Mouse (Mus musculus): Measurements from ENCODE around the gene Adgrl2. TPM values are rescaled to one million over a fixed set of nuclear protein-coding genes. Genes with fewer than 3 reads are reported as not detected.

Gene Adgrl2
- total and polyA plus RNA-seq, 2 experiments from 2014 or later, result 73.6 to 116 TPM

DNA sequence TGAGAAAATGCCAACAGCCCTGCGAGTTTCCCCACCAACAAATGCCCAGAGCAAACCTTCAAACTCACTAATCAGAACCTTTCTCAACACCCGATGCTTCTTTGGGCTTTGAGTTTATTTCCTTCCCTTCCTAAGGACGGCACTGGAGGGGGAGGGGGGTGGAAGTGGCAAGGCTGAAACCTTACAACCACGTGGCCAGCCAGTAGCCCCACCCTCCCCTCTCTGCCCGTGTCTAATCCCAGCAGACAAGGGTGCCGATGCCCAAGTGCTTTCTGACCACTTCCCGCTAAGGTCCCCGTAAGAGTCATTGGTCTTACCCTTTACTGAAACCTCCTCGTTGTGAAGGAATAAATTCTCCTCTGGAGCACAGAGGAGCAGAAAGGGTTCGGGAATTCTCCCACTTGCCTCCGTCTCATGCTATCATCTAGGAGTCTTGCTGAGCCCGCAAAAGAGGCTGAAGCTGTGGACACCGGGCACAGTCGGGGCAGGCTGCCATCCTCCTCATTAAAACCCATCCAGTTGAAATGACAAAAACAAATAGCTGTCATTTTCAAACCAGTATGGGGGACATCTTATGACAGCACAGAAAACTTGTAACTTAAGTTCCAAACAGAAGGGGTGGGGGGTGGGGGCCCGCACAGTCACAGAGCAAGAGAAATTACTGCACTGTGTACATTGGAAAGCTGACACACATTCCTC is 30.9 kb downstream of the Adgrl2 start:
- no peaks in the 10 kb centered on the region for H3K9me3 ChIP-seq (ENCODE audit: low read length)

DNA sequence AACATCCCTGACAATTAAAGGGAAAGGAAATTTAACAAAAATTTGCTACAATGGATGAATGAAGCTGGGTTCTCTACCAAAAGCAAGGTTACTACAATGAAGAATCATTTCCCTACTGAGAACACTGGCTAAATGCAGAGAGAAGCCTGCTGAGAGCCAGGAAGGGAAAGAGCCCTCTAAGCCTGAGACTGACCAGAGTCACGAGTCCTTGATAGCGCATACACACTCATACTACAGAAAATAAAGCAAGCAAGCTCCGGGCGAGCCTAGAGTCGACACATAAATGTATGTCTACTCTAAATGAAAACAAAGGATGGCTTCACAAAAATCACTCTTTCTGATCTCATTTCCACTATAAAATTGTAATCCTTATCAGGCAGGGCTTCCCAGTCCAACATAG is 31.6 kb downstream of the Adgrl2 start:
- WGBS, result 63% methylated on average over 5 of the region's 5 CpGs
- peak overlapping the region; percentile 6; the same call in 1 of the 2 replicates for H3K4me2 ChIP-seq (ENCODE audit: low read depth)
- no peaks in the 10 kb centered on the region for H3K27me3 ChIP-seq (ENCODE audit: insufficient read depth, low read length)
- no peak overlapping the region for H3K9ac ChIP-seq
- no peak overlapping the region for H3K4me3 ChIP-seq (ENCODE audit: low read depth, low read length)
- H3K4me1 ChIP-seq (ENCODE audit: insufficient read depth), result no peaks in the 10 kb centered on the region
- H3K27ac ChIP-seq (ENCODE audit: low read depth, low read length), result no peak overlapping the region
- no peaks in the 10 kb centered on the region for H3K36me3 ChIP-seq (ENCODE audit: insufficient read depth)
- no peak for ATAC-seq
- no peak for DNase-seq
- no peak for TF ChIP-seq CTCF (IDR thresholded peaks at IDR 0.05; ENCODE audit: low read depth)
- H3K9me3 ChIP-seq (ENCODE audit: low read length), result no peaks in the 10 kb centered on the region

More for the DNA sequence above, 30.9 kb downstream of the Adgrl2 start:
- Histone ChIP-seq H3K9ac (no peak overlapping the region), H3K4me2 (ENCODE audit: low read depth) (peak overlapping the region; percentile 37), H3K4me3 (ENCODE audit: low read depth, low read length) (peak overlapping the region; percentile 1; the same call in 1 of the 2 replicates), H3K4me1 (ENCODE audit: insufficient read depth) (no peaks in the 10 kb centered on the region), H3K27ac (ENCODE audit: low read depth, low read length) (no peak overlapping the region), H3K36me3 (ENCODE audit: insufficient read depth) (no peaks in the 10 kb centered on the region), H3K27me3 (ENCODE audit: insufficient read depth, low read length) (no peaks in the 10 kb centered on the region)
- no peak for TF ChIP-seq CTCF (IDR thresholded peaks at IDR 0.05; ENCODE audit: low read depth)
- WGBS, result 12% methylated on average over 15 of the region's 15 CpGs
- DNase-seq (no peak), ATAC-seq (peak; percentile 55)

- no peak; the same call in 1 of the 2 replicates for ATAC-seq
- no peak for DNase-seq
- Histone ChIP-seq H3K27ac (ENCODE audit: low read depth, low read length) (no peak overlapping the region), H3K4me2 (ENCODE audit: low read depth) (no peak overlapping the region), H3K9me3 (ENCODE audit: low read length) (no peaks in the 10 kb centered on the region), H3K27me3 (ENCODE audit: insufficient read depth, low read length) (no peaks in the 10 kb centered on the region), H3K9ac (no peak overlapping the region), H3K4me3 (ENCODE audit: low read depth, low read length) (no peak overlapping the region), H3K36me3 (ENCODE audit: insufficient read depth) (no peaks in the 10 kb centered on the region), H3K4me1 (ENCODE audit: insufficient read depth) (no peaks in the 10 kb centered on the region)
- 36% methylated on average over 9 of the region's 9 CpGs for WGBS
- no peak for TF ChIP-seq CTCF (IDR thresholded peaks at IDR 0.05; ENCODE audit: low read depth)
Observed at GRCm38 (mm10) chr3:148958185-148958584, 32.2 kb downstream of the Adgrl2 start.

- Histone ChIP-seq H3K9ac (no peak overlapping the region), H3K9me3 (ENCODE audit: low read length) (no peaks in the 10 kb centered on the region), H3K4me2 (ENCODE audit: low read depth) (0 out of 2 replicates have a peak overlapping the region, but pooled peaks have one; percentile 3), H3K4me1 (ENCODE audit: insufficient read depth) (no peaks in the 10 kb centered on the region), H3K27me3 (ENCODE audit: insufficient read depth, low read length) (no peaks in the 10 kb centered on the region), H3K4me3 (ENCODE audit: low read depth, low read length) (no peak overlapping the region), H3K27ac (ENCODE audit: low read depth, low read length) (peak overlapping the region; percentile 37; the same call in 1 of the 2 replicates), H3K36me3 (ENCODE audit: insufficient read depth) (no peaks in the 10 kb centered on the region)
- no peak for TF ChIP-seq CTCF (IDR thresholded peaks at IDR 0.05; ENCODE audit: low read depth)
- peak; percentile 51 for DNase-seq
- ATAC-seq, result peak; percentile 65
- 32% methylated on average over 7 of the region's 7 CpGs for WGBS
Observed at GRCm38 (mm10) chr3:148956887-148957286, 33.5 kb downstream of the Adgrl2 start.

DNA sequence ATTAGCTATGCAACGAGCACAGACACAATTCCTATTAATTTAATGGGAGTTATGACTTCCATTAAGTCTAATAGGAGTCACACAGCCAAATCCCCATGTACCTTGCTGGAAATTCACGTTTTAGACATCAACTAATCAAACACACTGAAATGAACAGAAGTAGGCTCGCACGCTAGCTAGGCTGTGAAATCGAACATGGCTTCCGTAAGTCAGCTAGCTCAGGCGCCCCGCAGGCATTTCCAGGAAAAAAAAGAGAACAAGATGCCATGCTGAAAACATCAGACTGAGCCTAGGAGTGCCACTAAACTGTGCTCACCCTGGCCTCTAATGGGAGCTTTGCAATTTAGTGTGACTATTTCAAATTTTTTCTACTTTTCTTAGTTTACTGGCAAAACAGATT is 40.6 kb downstream of the Adgrl2 start:
- Histone ChIP-seq H3K9ac (peak overlapping the region; percentile 10; the same call in 1 of the 2 replicates), H3K4me2 (ENCODE audit: low read depth) (no peak overlapping the region), H3K27ac (ENCODE audit: low read depth, low read length) (peak overlapping the region; percentile 31; the same call in 1 of the 2 replicates), H3K27me3 (ENCODE audit: insufficient read depth, low read length) (no peaks in the 10 kb centered on the region), H3K4me3 (ENCODE audit: low read depth, low read length) (no peak overlapping the region), H3K36me3 (ENCODE audit: insufficient read depth) (no peaks in the 10 kb centered on the region), H3K4me1 (ENCODE audit: insufficient read depth) (peaks cover 21% of the 10 kb centered on the region), H3K9me3 (ENCODE audit: low read length) (no peaks in the 10 kb centered on the region)
- ATAC-seq (peak; percentile 23; the same call in 1 of the 2 replicates), DNase-seq (peak; percentile 64)
- 41% methylated on average over 8 of the region's 8 CpGs for WGBS
- no peak for TF ChIP-seq CTCF (IDR thresholded peaks at IDR 0.05; ENCODE audit: low read depth)

DNA sequence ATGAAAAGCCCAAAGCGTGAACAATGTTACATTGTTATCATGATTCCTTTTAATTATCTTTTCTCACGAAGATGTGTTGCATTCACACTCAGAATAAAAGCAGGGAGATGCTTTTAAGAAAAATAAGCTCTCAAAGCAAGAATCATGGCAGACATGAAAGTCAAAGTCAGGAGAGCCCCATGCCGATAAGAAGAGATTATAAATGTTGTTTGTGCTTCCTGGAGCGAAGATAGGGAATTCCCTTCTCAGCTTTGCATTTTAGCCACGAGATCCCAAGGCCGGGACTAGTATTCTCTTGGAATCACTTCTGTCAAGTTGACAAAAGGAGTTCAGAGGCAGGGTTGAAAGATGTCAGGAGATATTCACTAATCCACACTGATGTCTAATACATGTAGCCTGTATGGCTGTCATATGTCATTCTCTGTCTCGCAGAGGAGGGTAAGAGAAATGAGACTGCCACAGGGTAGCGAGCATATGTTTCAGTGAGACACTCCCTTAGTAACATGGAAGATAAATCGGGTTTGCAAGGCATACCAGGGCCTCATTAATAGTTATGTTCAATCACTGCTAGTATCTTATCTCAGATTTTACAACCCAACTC is 42.5 kb downstream of the Adgrl2 start:
- Histone ChIP-seq H3K27me3 (ENCODE audit: insufficient read depth, low read length) (no peaks in the 10 kb centered on the region), H3K9me3 (ENCODE audit: low read length) (no peaks in the 10 kb centered on the region), H3K4me3 (ENCODE audit: low read depth, low read length) (no peak overlapping the region), H3K4me1 (ENCODE audit: insufficient read depth) (peaks cover 28% of the 10 kb centered on the region), H3K4me2 (ENCODE audit: low read depth) (no peak overlapping the region), H3K36me3 (ENCODE audit: insufficient read depth) (no peaks in the 10 kb centered on the region), H3K27ac (ENCODE audit: low read depth, low read length) (no peak overlapping the region), H3K9ac (no peak overlapping the region)
- TF ChIP-seq CTCF (IDR thresholded peaks at IDR 0.05; ENCODE audit: low read depth), result no peak
- 34% methylated on average over 9 of the region's 9 CpGs for WGBS
- peak; percentile 44 for DNase-seq
- no peak; the same call in 1 of the 2 replicates for ATAC-seq

GRCm38 (mm10) chr3:148947266-148947665 is 43.1 kb downstream of the Adgrl2 start:
- TF ChIP-seq CTCF (IDR thresholded peaks at IDR 0.05; ENCODE audit: low read depth), result no peak
- Histone ChIP-seq H3K27ac (ENCODE audit: low read depth, low read length) (no peak overlapping the region), H3K9me3 (ENCODE audit: low read length) (no peaks in the 10 kb centered on the region), H3K4me3 (ENCODE audit: low read depth, low read length) (no peak overlapping the region), H3K27me3 (ENCODE audit: insufficient read depth, low read length) (no peaks in the 10 kb centered on the region), H3K9ac (no peak overlapping the region), H3K36me3 (ENCODE audit: insufficient read depth) (no peaks in the 10 kb centered on the region), H3K4me1 (ENCODE audit: insufficient read depth) (peaks cover 28% of the 10 kb centered on the region), H3K4me2 (ENCODE audit: low read depth) (no peak overlapping the region)
- ATAC-seq, result no peak
- no peak for DNase-seq
- 82% methylated on average over 6 of the region's 6 CpGs for WGBS

Data from forebrain, postnatal 0 days (tissue).